Mouse (Mus musculus): ENCODE measurements around the gene Zmym2. TPM values are rescaled to one million over a fixed set of nuclear protein-coding genes. Genes with fewer than 3 reads are reported as not detected.

The Zmym2 gene
- polyA plus RNA-seq (2017; shearing (Covaris generic)) = 84.5 TPM

DNA sequence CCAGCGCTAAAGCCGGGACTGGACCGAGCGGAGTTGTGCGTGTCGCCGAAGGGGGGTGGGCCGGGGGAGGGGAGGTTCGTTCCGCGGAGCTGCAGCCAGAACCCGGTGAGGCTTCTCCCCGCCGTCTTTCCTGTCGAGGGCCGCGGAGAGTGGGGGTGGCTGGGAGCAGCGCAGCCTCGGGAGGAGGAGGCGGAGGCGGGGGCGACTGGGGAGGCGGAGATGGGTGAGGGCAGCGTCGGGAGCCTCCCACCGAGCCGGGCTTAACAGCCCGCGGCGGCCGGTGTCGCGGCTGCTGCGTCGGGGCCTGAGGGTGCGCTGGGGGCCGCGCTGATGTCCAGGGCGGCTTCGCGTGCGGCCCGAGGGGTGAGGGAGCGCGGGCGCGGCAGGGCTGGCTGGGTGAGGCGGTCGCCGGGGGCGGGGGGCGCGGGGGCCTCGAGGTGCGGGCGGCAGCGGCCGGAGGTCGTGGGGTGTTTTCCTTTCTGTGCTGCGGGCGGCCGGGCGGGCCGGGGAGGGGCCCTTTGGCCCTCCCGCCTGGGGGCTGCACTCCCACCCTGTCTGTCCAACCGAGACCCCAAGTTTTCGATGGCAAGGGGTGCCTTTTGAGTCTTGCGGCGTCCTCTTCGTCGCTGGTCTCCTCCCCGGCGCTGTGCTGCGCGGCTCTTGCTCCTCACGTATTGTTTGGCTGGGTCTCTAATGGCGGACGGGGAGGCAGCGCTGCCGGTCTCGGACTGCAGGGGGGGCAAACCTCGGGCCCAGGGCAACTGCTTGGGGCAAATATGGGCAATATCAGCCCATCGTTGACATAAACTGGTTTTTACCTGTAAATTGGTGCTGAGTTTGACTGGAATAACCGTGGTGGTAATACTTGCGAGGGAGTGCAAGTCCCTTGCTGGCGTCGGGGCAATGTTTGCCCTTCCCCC, at the start of gene Zmym2:
Gene Zmym2 (plus strand): TSS at position 60 of the 920 bp plus-strand sequence.

Other genes starting within 250 kb of the Zmym2 start
- 32.6 TPM for gene Mphosph8, start 218.4 kb upstream of the Zmym2 start, polyA plus RNA-seq (2017; shearing (Covaris generic))
- 67.5 TPM for gene Pspc1, start 108.3 kb upstream of the Zmym2 start, polyA plus RNA-seq (2017; shearing (Covaris generic))
- 50.8 TPM for gene Zmym5, start 74.9 kb upstream of the Zmym2 start, polyA plus RNA-seq (2017; shearing (Covaris generic))
- gene Gja3, start 171.4 kb downstream of the Zmym2 start, polyA plus RNA-seq (2017; shearing (Covaris generic)) = 0.21 TPM
- not detected for gene Gjb2, start 218.0 kb downstream of the Zmym2 start, polyA plus RNA-seq (2017; shearing (Covaris generic))
- gene Gm4491, start 229.2 kb downstream of the Zmym2 start, polyA plus RNA-seq (2017; shearing (Covaris generic)) = not detected
- gene Gjb6, start 247.0 kb downstream of the Zmym2 start, polyA plus RNA-seq (2017; shearing (Covaris generic)) = not detected